In the genomic region with DNA sequence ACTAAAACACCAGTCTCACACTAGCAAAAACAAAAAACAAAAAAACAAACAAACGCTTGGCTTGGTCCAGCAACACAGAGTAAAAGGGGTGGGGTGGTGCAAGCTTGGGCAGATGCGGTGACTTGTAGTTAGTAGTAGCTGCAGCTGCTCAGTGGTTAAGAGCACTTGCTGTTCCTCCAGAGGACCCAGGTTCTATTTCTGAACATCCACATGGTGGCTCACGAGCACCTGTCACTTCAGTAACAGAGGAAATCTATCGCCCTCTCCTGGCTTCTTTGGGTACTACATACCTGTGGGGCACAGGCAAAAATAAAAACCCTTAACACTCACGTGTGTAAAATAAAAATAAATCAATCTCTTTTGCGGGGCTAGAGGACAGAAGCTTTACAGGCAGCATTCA, we compare ENCODE assay signal across 9 mouse cellular contexts. TPM values are rescaled to one million over a fixed set of nuclear protein-coding genes. Genes with fewer than 3 reads are reported as not detected.
DNase-seq lines count a peak whose midpoint lies in the region; ATAC-seq and TF ChIP-seq lines count a peak whose summit lies in the region.
"Had no signal": no experiment of that assay in that cellular context is flagged by ENCODE, and none has a peak within 500 bp of the region (broad histone marks: within the 10 kb centered on the region; RNA-seq: fewer than 3 reads in every experiment).

No protein-coding gene starts in this region.

- H3K27ac ChIP-seq in forebrain, embryonic 14.5 days (ENCODE audit: low read depth, low read length), result no peak overlapping the region
- H3K27ac ChIP-seq in forebrain, embryonic 16.5 days (ENCODE audit: low read length), result no peak overlapping the region
- no peak overlapping the region for H3K27ac ChIP-seq in stomach, postnatal 0 days (replicated peaks)
- H3K27ac ChIP-seq: liver, embryonic 15.5 days had no signal

- TF ChIP-seq CTCF in stomach, postnatal 0 days (IDR thresholded peaks at IDR 0.05; ENCODE audit: low read depth), result peak; percentile 93

- H3K9ac ChIP-seq in forebrain, embryonic 14.5 days (ENCODE audit: low read length), result no peak overlapping the region
- H3K9ac ChIP-seq in forebrain, embryonic 16.5 days (replicated peaks; ENCODE audit: low read depth, low read length), result no peak overlapping the region
- no peak overlapping the region for H3K9ac ChIP-seq in stomach, postnatal 0 days (ENCODE audit: low read length)
- H3K9ac ChIP-seq: liver, embryonic 15.5 days had no signal

- H3K4me2 ChIP-seq in forebrain, embryonic 14.5 days (ENCODE audit: low read length), result no peak overlapping the region
- H3K4me2 ChIP-seq in forebrain, embryonic 16.5 days (ENCODE audit: low read length), result no peak overlapping the region
- H3K4me2 ChIP-seq in stomach, postnatal 0 days (replicated peaks; ENCODE audit: low read depth), result no peak overlapping the region
- H3K4me2 ChIP-seq: liver, embryonic 15.5 days had no signal

- no peaks in the 10 kb centered on the region for H3K4me1 ChIP-seq in forebrain, embryonic 14.5 days (ENCODE audit: control insufficient read depth, insufficient read depth, low read length)
- H3K4me1 ChIP-seq in forebrain, embryonic 16.5 days (replicated peaks; ENCODE audit: control insufficient read depth, insufficient read depth, low read length), result no peaks in the 10 kb centered on the region
- H3K4me1 ChIP-seq in stomach, postnatal 0 days (replicated peaks; ENCODE audit: control insufficient read depth, insufficient read depth), result no peaks in the 10 kb centered on the region
- H3K4me1 ChIP-seq: liver, embryonic 15.5 days had no signal

- H3K4me3 ChIP-seq in forebrain, embryonic 14.5 days (ENCODE audit: low read depth, low read length), result no peak overlapping the region
- no peak overlapping the region for H3K4me3 ChIP-seq in forebrain, embryonic 16.5 days (replicated peaks; ENCODE audit: low read length)
- no peak overlapping the region for H3K4me3 ChIP-seq in stomach, postnatal 0 days (ENCODE audit: low read depth, low read length)
- H3K4me3 ChIP-seq: liver, embryonic 15.5 days had no signal

- ATAC-seq in forebrain, embryonic 14.5 days, result no peak
- no peak for ATAC-seq in forebrain, embryonic 16.5 days
- ATAC-seq in stomach, postnatal 0 days (ENCODE audit: low FRiP score, low TSS enrichment), result no peak

- no peaks in the 10 kb centered on the region for H3K36me3 ChIP-seq in forebrain, embryonic 14.5 days (ENCODE audit: control insufficient read depth, insufficient read depth, low read length)
- H3K36me3 ChIP-seq in forebrain, embryonic 16.5 days (ENCODE audit: control insufficient read depth, insufficient read depth), result no peaks in the 10 kb centered on the region
- H3K36me3 ChIP-seq in stomach, postnatal 0 days (ENCODE audit: control insufficient read depth, insufficient read depth, low read length), result peaks cover 6% of the 10 kb centered on the region; the same call in 1 of the 2 replicates
- H3K36me3 ChIP-seq: liver, embryonic 15.5 days had no signal

- no peaks in the 10 kb centered on the region for H3K27me3 ChIP-seq in forebrain, embryonic 14.5 days (replicated peaks; ENCODE audit: control insufficient read depth, insufficient read depth, low read length)
- H3K27me3 ChIP-seq in forebrain, embryonic 16.5 days (replicated peaks; ENCODE audit: control insufficient read depth, insufficient read depth, low read length), result no peaks in the 10 kb centered on the region
- no peaks in the 10 kb centered on the region for H3K27me3 ChIP-seq in stomach, postnatal 0 days (ENCODE audit: control insufficient read depth, insufficient read depth, low read length)
- H3K27me3 ChIP-seq: liver, embryonic 15.5 days had no signal

- 35% methylated on average over 6 of the region's 6 CpGs for WGBS in forebrain, embryonic 14.5 days
- 36% methylated on average over 6 of the region's 6 CpGs for WGBS in forebrain, embryonic 16.5 days
- WGBS in stomach, postnatal 0 days, result 37% methylated on average over 6 of the region's 6 CpGs

- TF ChIP-seq EP300 in stomach, postnatal 0 days (optimal IDR thresholded peaks at IDR 0.05), result no peak

- peak; percentile 59 for DNase-seq in forebrain, embryonic 14.5 days (ENCODE audit: low spot score)
- DNase-seq in urinary bladder, postnatal 14 days (ENCODE audit: low spot score), result peak; percentile 83
- DNase-seq in urinary bladder, adult 2 months (ENCODE audit: low spot score), result no peak
- DNase-seq in embryo, embryonic 10 days (ENCODE audit: low spot score), result peak; percentile 70
- DNase-seq in kidney, postnatal 14 days, result peak; percentile 73
- peak; percentile 79 for DNase-seq in lung, postnatal 10 days
- peak; percentile 68 for DNase-seq in stomach, postnatal 0 days (ENCODE audit: low spot score)

- H3K9me3 ChIP-seq in forebrain, embryonic 14.5 days (replicated peaks; ENCODE audit: control insufficient read depth, low read length), result no peaks in the 10 kb centered on the region
- H3K9me3 ChIP-seq in forebrain, embryonic 16.5 days (ENCODE audit: control insufficient read depth, low read length), result no peaks in the 10 kb centered on the region
- H3K9me3 ChIP-seq in stomach, postnatal 0 days (ENCODE audit: control insufficient read depth, low read length), result no peaks in the 10 kb centered on the region
- H3K9me3 ChIP-seq: liver, embryonic 15.5 days had no signal

RNA-seq across cellular contexts. Expression of gene Cdh3, which starts 23.8 kb away (rescaled TPM):
- 0.67 and 1.1 TPM in 2 replicates for polyA plus RNA-seq in forebrain, embryonic 14.5 days (2014; fragmentation: Nextera tagmentation; extraction: Ambion mirVana)
- 0.91 and 1.2 TPM in 2 replicates for polyA plus RNA-seq in forebrain, embryonic 16.5 days (2015; fragmentation: Nextera tagmentation; extraction: Ambion mirVana)
- polyA plus RNA-seq in urinary bladder, adult 2 months (2012; rRNA removed), result 4.4 and 5.5 TPM in 2 replicates
- polyA plus RNA-seq in stomach, postnatal 0 days (2015; fragmentation: Nextera tagmentation; extraction: Ambion mirVana), result 8.0 and 8.1 TPM in 2 replicates

RNA-seq across cellular contexts. Expression of gene 6030452D12Rik, which starts 34.1 kb away (rescaled TPM):
- not detected in 2 replicates for polyA plus RNA-seq in forebrain, embryonic 14.5 days (2014; fragmentation: Nextera tagmentation; extraction: Ambion mirVana)
- not detected in 2 replicates for polyA plus RNA-seq in forebrain, embryonic 16.5 days (2015; fragmentation: Nextera tagmentation; extraction: Ambion mirVana)
- polyA plus RNA-seq in urinary bladder, adult 2 months (2012; rRNA removed), result not detected in 2 replicates
- polyA plus RNA-seq in stomach, postnatal 0 days (2015; fragmentation: Nextera tagmentation; extraction: Ambion mirVana), result not detected in 2 replicates
- polyA plus RNA-seq: liver, embryonic 15.5 days had no signal

RNA-seq across cellular contexts. Expression of gene Gm10073, which starts 38.8 kb away (rescaled TPM):
- polyA plus RNA-seq in forebrain, embryonic 14.5 days (2014; fragmentation: Nextera tagmentation; extraction: Ambion mirVana), result 5.8 and 7.7 TPM in 2 replicates
- 7.9 and 9.2 TPM in 2 replicates for polyA plus RNA-seq in forebrain, embryonic 16.5 days (2015; fragmentation: Nextera tagmentation; extraction: Ambion mirVana)
- 188 and 228 TPM in 2 replicates for polyA plus RNA-seq in urinary bladder, adult 2 months (2012; rRNA removed)
- polyA plus RNA-seq in stomach, postnatal 0 days (2015; fragmentation: Nextera tagmentation; extraction: Ambion mirVana), result 13.8 and 14.2 TPM in 2 replicates

Comparison
In these comparisons a context has a peak if more than half of its experiments do, and no peak if none do; other contexts are left out.
1. RNA of gene Gm10073, which starts 38.8 kb away (polyA plus RNA-seq): 188 to 228 TPM in urinary bladder, adult 2 months; 13.8 to 14.2 TPM in stomach, postnatal 0 days, 7.9 to 9.2 TPM in forebrain, embryonic 16.5 days and 5.8 to 7.7 TPM in forebrain, embryonic 14.5 days; every median in the first group is over 10 times any median in the second.